Mouse (Mus musculus) heart, adult 2 months (tissue): Measurements from ENCODE around the gene Pcgf3.

Experiments used
- CTCF ChIP-seq: fragments of 200-600 bp; IDR thresholded peaks from 2 replicates; pipeline ENCODE4 v1.8.1; 2022; ENCODE audit warnings: antibody characterized with exemption, mild to moderate bottlenecking, moderate library complexity
- POLR2A ChIP-seq: fragments of 200-500 bp; IDR thresholded peaks from 2 replicates; pipeline ENCODE4 v1.6.1; 2011; ENCODE audit warnings: mild to moderate bottlenecking, low read depth, low read length, control low read depth; ENCODE audit not compliant: insufficient read depth

- TF ChIP-seq POLR2A (no peak), CTCF (no peak)
Measured at GRCm38 (mm10) chr5:108423427-108423826, 37.6 kb upstream of the Pcgf3 start.
